Mouse (Mus musculus) forebrain, embryonic 12.5 days (tissue): ENCODE data around the gene Scamp5. TPM values are rescaled to one million over a fixed set of nuclear protein-coding genes. Genes with fewer than 3 reads are reported as not detected.
"Not testable (repeated sequence)": the region's sequence is repeated elsewhere in the genome, so short reads cannot be mapped to it uniquely, and the experiment has no call there.

Experiments
- ATAC-seq: fragments of 200-750 bp; cut with Nextera tagmentation; 2 replicates; pipeline ENCODE4 v1.8.0; 2017; ENCODE audit warnings: moderate TSS enrichment; ENCODE audit not compliant: low FRiP score
- H3K27ac ChIP-seq: fragments of 300-500 bp; sonication (generic); 2 replicates; pipeline ENCODE4 v1.5.1; 2016; ENCODE audit warnings: mild to moderate bottlenecking
- H3K27me3 ChIP-seq: fragments of 300-500 bp; sonication (generic); 2 replicates; pipeline ENCODE4 v1.6.1; 2016; ENCODE audit warnings: mild to moderate bottlenecking
- H3K36me3 ChIP-seq: fragments of 300-500 bp; sonication (generic); replicated peaks from 2 replicates; pipeline ENCODE4 v1.6.1; 2016; ENCODE audit warnings: mild to moderate bottlenecking
- H3K4me1 ChIP-seq: fragments of 300-500 bp; sonication (generic); 2 replicates; pipeline ENCODE4 v1.6.1; 2016
- H3K4me2 ChIP-seq: fragments of 300-500 bp; sonication (generic); 2 replicates; pipeline ENCODE4 v1.6.1; 2016; ENCODE audit warnings: mild to moderate bottlenecking, moderate library complexity
- H3K4me3 ChIP-seq: fragments of 300-500 bp; sonication (generic); replicated peaks from 2 replicates; pipeline ENCODE4 v1.5.1; 2016; ENCODE audit warnings: mild to moderate bottlenecking
- H3K9ac ChIP-seq: fragments of 300-500 bp; sonication (generic); 2 replicates; pipeline ENCODE4 v1.6.1; 2016; ENCODE audit warnings: mild to moderate bottlenecking
- H3K9me3 ChIP-seq: fragments of 300-500 bp; sonication (generic); 2 replicates; pipeline ENCODE4 v1.6.1; 2016
- WGBS: fragments of 180-500 bp; shearing (Covaris S2); methylation state at CpG from one replicate; pipeline ENCODE4 v1.1.7; 2016; 5-methylcytosine and 5-hydroxymethylcytosine counted together
- polyA plus RNA-seq: library from polyadenylated mRNA; unstranded; fragments of >200 nt; fragmentation: Nextera tagmentation; extraction: Ambion mirVana; gene quantifications from 2 replicates; pipeline ENCODE4 v1.2.1, GENCODE M21; 2016

The Scamp5 gene
- polyA plus RNA-seq, 1 experiment from 2014 or later, result 41.5 TPM

DNA sequence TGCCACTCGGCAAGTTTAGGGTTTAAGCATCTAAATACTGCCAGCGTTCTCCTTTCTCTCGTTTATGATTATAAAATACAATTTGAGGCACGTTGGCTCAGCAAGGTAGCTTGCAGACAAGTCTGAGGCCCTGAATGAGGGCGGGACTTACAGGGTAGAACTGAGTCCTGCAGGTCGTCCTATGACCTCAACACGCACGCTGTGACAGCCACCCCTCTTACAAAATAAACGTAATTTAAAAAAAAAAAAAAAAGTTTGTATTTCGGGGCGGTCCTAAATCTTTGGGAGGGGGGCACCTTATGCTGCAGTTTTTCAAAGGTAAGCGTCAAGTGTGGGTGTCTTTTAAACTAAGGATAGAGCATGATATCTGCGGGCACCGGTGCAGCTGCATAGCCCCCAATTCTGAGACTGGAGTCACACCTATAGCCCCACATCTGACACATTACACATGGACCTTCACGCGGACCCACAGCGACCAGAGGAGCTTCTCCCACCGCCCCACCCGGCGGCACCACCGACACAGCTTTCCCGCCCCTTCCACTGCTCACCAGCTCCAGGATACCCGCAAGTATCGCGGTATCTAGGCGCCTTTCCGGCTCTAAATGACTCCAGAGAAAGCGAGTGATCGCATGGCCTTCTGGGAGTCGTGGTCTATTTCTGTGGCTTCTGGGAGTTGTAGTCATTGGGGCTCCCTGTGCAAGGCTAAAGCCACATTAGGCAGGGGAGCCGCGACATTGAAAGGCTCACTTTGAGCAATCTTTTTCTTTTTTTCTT, 28.2 kb downstream of the Scamp5 start, which contains the start of gene Ppcdc:
Ppcdc (minus strand) TSS at position 603 of the 774 bp plus-strand sequence.
- WGBS, result 3% methylated on average over 32 of the region's 32 CpGs
- no peaks in the 10 kb centered on the region for H3K27me3 ChIP-seq
- H3K4me3 ChIP-seq, result peak within 1 kb of the TSS; percentile 53
- peak within 1 kb of the TSS; percentile 63 for H3K9ac ChIP-seq
- H3K27ac ChIP-seq, result peak within 1 kb of the TSS; percentile 61; the same call in 1 of the 2 replicates
- H3K36me3 ChIP-seq, result peaks cover 17% of the 10 kb centered on the region
- H3K9me3 ChIP-seq, result no peaks in the 10 kb centered on the region
- peaks cover 5% of the 10 kb centered on the region for H3K4me1 ChIP-seq
- H3K4me2 ChIP-seq, result peak within 1 kb of the TSS; percentile 65
- peak; percentile 96 for ATAC-seq

DNA sequence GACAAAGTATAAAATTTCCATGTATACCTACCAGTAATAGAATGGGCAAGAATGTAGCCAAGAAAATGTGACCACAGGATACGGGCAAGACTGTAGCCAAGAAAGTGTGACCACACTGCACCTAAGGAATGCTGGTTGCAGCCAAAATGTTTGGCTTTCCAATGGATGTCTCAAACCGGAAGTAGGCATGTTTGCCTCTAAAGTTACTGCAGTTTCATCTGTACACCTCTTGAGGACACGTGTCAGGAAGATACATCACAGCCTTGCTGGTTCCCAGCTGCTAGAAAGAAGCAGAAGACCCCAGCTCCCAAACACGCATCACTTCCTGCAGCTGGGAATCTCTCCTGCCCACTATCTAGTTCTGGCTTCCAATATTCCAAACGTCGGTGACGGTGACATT, 28.8 kb downstream of the Scamp5 start:
- ATAC-seq, result no peak
- Histone ChIP-seq H3K27me3 (no peaks in the 10 kb centered on the region), H3K4me1 (peaks cover 5% of the 10 kb centered on the region), H3K9ac (peak overlapping the region; percentile 63), H3K9me3 (no peaks in the 10 kb centered on the region), H3K4me2 (peak overlapping the region; percentile 65), H3K27ac (no peak overlapping the region), H3K36me3 (peaks cover 17% of the 10 kb centered on the region), H3K4me3 (peak overlapping the region; percentile 53)
- WGBS, result 57% methylated on average over 7 of the region's 7 CpGs

DNA sequence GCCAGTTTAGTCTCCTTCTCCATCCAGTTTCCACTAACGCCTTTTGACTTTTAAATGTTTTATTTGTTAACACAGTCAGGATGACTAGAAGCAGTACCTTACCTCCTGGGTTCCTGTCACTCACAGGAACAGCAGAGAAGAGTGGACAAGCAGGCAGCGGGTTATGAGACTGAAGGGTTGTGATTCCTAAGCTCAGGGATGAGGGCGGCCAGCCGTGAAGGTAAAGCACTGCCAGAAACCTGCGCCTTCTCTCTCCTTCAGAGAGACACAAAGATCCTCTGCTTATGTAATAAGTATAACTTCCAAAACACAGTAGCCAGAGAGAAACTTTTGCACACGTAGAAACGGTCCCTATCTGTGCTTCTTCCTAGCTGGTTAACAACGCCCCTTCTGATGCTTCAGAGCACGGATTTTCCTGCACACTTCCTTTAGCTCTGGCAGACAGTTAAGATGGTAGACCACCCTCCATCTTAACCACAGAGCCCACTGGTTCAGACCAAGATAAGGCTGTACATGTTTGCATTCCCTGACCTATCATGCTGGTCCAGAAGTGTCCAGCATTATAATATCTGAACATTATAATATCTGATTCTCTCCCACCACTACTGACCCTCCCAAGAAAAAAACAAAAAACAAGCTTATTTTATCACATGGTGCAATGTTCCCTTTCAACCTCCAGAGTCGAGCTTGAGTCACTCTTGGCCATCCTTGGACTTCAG, 29.8 kb downstream of the Scamp5 start:
- Histone ChIP-seq H3K27ac (no peak overlapping the region), H3K9me3 (no peaks in the 10 kb centered on the region), H3K4me1 (peaks cover 11% of the 10 kb centered on the region), H3K27me3 (no peaks in the 10 kb centered on the region), H3K9ac (no peak overlapping the region), H3K4me3 (no peak overlapping the region), H3K4me2 (no peak overlapping the region), H3K36me3 (peaks cover 9% of the 10 kb centered on the region)
- no peak for ATAC-seq
- WGBS, result 83% methylated on average over 10 of the region's 10 CpGs

DNA sequence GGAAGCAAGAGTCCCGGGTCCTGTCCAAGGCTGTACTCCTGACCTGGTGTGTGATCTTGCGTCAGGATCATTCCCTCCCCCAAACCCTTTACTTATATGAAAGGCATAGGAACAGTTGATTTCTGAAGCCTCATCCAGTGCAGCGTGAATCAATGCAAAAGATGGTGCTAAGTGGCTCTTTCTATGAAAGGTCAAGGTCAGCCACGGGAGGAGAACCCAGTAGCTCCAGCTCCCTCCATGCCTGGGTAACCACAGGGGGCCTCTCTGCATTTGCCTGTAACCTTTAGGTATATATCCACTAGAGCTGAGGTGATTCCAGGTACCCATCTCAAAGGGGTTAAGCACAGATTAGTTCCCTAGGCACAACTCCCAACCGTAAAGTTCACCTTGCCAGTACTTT, 31.7 kb downstream of the Scamp5 start:
- Histone ChIP-seq H3K9me3 (no peaks in the 10 kb centered on the region), H3K27me3 (no peaks in the 10 kb centered on the region), H3K4me3 (no peak overlapping the region), H3K27ac (no peak overlapping the region), H3K4me2 (no peak overlapping the region), H3K36me3 (no peaks in the 10 kb centered on the region; the same call in none of the 2 replicates), H3K4me1 (peaks cover 20% of the 10 kb centered on the region), H3K9ac (no peak overlapping the region)
- ATAC-seq, result no peak
- WGBS, result 84% methylated on average over 5 of the region's 5 CpGs

DNA sequence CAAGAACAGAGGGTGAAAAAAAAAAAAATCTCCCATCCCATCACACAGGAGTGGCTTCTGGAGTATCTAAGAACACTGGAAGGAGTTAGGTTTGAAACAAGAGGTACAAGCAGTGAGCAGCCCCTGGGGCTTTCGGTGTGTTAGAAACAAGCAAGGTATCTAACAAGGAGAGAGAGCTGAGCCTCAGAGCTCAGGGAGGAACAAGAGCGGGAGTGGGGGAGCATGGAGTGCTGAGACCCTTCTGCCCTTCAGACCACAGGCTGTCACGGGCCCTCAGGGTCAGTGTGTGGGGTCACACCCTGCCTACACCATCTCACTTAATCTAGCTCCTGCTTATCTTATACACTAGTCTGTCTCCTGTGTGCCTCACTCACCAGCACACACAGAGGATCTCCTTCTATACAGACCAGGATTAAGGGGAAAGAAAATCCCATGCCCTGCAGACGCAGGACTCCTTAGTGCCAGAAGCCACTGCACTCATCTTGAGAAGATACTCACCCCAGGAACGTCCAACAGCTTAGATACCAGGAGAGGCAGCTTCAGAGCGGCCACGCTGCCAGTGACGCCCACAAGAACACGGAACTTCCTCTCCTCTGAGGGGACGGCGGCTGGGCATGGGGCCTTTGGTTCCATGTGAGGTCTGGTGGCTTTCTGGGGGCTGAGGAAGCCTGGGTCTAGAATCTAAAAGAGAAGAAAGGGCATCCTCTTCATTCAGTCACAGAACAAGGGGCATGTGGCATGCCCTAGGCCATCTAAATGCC, 33.3 kb downstream of the Scamp5 start:
- Histone ChIP-seq H3K9ac (no peak overlapping the region), H3K4me3 (no peak overlapping the region), H3K9me3 (no peaks in the 10 kb centered on the region), H3K4me1 (peaks cover 29% of the 10 kb centered on the region), H3K27me3 (no peaks in the 10 kb centered on the region), H3K36me3 (no peaks in the 10 kb centered on the region; the same call in none of the 2 replicates), H3K4me2 (no peak overlapping the region), H3K27ac (no peak overlapping the region)
- no peak for ATAC-seq
- 89% methylated on average over 11 of the region's 11 CpGs for WGBS

DNA sequence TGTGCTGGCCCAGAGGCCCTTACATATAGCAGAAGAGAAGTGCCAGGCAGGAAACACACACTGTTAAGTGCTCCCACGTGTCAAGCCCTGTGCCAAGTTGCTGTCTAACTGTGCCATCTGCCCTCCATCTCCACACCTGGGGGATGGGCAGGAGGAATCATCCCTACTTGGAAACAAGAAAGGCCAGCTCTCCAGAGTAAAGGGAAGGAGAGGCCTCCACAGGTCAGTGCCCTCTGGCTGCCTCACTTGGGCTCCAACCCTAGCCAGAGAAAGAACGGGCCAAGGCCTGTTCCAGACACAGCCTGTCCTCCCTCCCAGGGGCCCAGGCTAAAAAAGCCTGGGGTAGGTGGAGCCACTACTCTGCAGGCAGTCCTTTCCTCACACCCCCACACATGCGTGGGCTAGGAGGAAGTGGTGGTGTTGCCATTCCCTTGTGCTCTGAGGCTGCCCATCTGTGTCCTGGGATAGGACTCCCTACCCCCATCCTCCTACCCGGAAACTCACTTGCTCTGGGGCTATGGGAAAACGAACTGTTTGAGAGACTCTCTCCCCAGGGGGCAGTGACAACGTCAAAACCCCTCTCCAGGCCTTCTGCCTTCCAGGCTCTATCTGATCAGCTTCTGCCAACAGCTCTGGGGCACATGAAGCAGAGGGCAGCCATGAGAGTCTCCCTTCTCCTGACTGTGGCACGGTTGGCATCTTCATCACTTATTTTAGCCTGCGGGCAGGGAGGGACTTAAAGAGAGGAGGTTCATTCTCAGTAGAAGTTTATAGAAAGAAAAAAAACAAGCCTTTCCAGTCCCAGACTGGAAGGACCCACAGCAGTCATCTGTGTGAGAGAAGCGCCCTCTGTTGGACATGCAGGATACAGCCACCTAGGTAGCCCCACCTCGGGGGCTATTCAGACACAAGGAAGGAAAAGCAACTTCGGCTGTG, 34.5 kb downstream of the Scamp5 start:
- Histone ChIP-seq H3K27me3 (no peaks in the 10 kb centered on the region), H3K27ac (no peak overlapping the region), H3K4me1 (peaks cover 29% of the 10 kb centered on the region), H3K9me3 (no peaks in the 10 kb centered on the region), H3K36me3 (no peaks in the 10 kb centered on the region; the same call in none of the 2 replicates), H3K9ac (peak overlapping the region; percentile 33; the same call in 1 of the 2 replicates), H3K4me3 (no peak overlapping the region), H3K4me2 (no peak overlapping the region)
- 25% methylated on average over 11 of the region's 11 CpGs for WGBS
- peak; percentile 61; the same call in 1 of the 2 replicates for ATAC-seq

DNA sequence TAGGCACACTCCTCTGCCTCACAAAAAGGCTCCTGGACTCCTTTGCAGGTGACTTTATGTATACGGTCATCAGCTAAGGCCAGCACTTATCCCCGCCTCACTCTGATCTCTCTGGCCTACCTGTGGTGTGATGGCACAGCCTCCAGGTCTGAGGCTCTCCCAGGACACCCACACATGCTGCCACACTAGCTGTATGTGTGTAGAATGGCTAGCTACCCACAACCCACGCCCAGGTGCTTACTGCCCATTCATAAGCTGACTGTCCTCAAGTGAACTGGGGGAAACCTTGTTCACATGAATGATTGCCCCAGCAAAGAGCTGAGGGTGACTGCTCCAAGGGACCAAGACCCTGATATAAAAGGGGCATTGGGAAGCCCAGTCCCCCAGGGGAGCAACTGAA, 35.4 kb downstream of the Scamp5 start:
- no peak overlapping the region for H3K9ac ChIP-seq
- WGBS, result 94% methylated on average over 3 of the region's 3 CpGs
- no peaks in the 10 kb centered on the region; the same call in none of the 2 replicates for H3K36me3 ChIP-seq
- H3K4me1 ChIP-seq, result peaks cover 31% of the 10 kb centered on the region
- no peak overlapping the region for H3K4me3 ChIP-seq
- ATAC-seq, result no peak
- H3K9me3 ChIP-seq, result no peaks in the 10 kb centered on the region
- no peak overlapping the region for H3K4me2 ChIP-seq
- H3K27me3 ChIP-seq, result no peaks in the 10 kb centered on the region
- H3K27ac ChIP-seq, result no peak overlapping the region

DNA sequence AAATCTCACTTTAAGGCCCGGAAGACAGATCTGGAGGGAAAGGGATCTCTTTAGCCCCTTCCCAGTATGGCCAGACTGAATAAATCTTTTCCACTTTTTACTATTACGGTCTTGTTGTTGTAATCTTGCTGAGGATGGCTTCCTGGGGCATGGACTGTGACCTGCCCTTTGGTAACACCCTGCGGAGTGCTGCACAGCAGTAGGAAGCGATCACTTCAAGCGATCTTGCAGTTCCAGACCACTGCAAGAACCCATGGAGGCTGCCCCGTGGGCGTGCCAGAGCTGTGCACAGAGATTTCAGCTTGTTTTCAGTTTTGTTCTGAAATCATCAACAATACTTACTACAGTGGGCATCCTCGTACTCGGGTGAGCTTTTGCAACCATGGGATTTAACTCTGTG, 36.7 kb downstream of the Scamp5 start:
- Histone ChIP-seq H3K4me1 (peaks cover 31% of the 10 kb centered on the region), H3K36me3 (no peaks in the 10 kb centered on the region; the same call in none of the 2 replicates), H3K4me3 (no peak overlapping the region), H3K9ac (no peak overlapping the region), H3K27me3 (no peaks in the 10 kb centered on the region), H3K27ac (peak overlapping the region; percentile 43; the same call in 1 of the 2 replicates), H3K4me2 (no peak overlapping the region), H3K9me3 (no peaks in the 10 kb centered on the region)
- 28% methylated on average over 9 of the region's 9 CpGs for WGBS
- ATAC-seq, result no peak

DNA sequence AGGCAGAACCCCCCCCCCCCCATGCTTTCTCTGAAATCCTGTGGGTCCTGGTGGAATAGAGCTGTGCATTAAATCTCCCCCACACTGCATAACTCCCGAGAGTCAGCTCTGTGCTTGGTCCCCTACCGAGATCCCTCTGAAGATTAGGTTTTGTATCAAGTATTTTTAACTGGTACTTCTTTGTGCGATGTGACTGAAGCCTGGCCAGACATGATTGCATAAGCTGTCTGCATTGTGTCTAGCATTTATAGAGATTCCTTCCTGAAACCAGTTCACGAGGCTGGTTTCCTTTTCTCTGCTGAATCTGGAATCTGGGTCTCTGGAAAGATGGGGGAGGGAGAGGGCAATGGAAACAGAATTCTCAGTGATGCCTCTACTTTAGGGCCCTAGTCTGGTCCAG, 39.5 kb downstream of the Scamp5 start:
- 46% methylated on average over 4 of the region's 4 CpGs for WGBS
- Histone ChIP-seq H3K27me3 (no peaks in the 10 kb centered on the region), H3K9ac (no peak overlapping the region), H3K27ac (no peak overlapping the region), H3K4me2 (no peak overlapping the region), H3K9me3 (no peaks in the 10 kb centered on the region), H3K4me3 (no peak overlapping the region), H3K4me1 (peaks cover 28% of the 10 kb centered on the region), H3K36me3 (no peaks in the 10 kb centered on the region; the same call in 1 of the 2 replicates)
- no peak for ATAC-seq

DNA sequence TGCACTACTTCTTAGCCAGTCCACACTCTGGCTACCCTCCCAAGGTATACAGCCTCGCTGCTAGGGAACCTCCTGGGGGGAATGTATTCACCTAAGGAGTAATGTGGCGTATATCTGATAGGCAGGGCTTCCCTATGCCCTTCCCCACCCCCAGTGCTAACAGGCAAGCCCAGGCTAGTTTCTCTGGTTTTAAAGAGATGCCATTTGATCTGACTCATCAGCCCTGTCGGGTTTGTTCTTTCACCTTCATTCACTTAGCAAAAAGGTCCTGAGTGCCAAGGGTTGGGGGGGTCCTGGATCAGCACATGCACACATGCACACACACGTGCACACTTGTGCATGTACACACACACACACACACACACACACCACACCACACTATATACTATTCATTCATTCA, 39.9 kb downstream of the Scamp5 start:
- WGBS, result 67% methylated on average over 4 of the region's 4 CpGs
- no peak for ATAC-seq

DNA sequence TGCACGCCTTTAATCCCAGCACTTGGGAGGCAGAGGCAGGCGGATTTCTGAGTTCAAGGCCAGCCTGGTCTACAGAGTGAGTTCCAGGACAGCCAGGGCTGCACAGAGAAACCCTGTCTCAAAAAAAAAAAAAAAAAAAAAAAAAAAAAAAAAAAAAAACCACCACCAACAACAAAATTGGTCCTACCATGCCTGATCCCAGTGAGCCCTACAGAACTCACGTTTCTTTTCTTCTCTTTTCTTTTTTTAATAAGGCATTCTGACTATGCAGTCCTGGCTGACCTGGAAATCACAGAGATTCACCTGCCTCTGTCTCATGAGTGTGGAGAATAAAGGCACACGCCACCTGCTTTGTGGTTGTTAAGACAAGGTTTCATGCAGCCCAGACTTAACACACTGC, 40.7 kb downstream of the Scamp5 start:
- H3K9ac ChIP-seq, ATAC-seq, H3K36me3 ChIP-seq, H3K27ac ChIP-seq, H3K27me3 ChIP-seq, H3K4me2 ChIP-seq, H3K4me3 ChIP-seq, H3K9me3 ChIP-seq: not testable (repeated sequence)
- peaks cover 22% of the 10 kb centered on the region for H3K4me1 ChIP-seq
- WGBS, result 92% methylated on average over 4 of the region's 4 CpGs

More for the DNA sequence above, 39.9 kb downstream of the Scamp5 start:
- H3K36me3 ChIP-seq, result no peaks in the 10 kb centered on the region
- H3K4me3 ChIP-seq, result no peak overlapping the region
- no peaks in the 10 kb centered on the region for H3K27me3 ChIP-seq
- no peak overlapping the region for H3K27ac ChIP-seq
- no peaks in the 10 kb centered on the region for H3K9me3 ChIP-seq
- no peak overlapping the region for H3K4me2 ChIP-seq
- no peak overlapping the region for H3K9ac ChIP-seq
- H3K4me1 ChIP-seq, result peaks cover 24% of the 10 kb centered on the region
